Mouse (Mus musculus) midbrain, embryonic 12.5 days (tissue): ENCODE measurements around the gene Mettl24. TPM values are rescaled to one million over a fixed set of nuclear protein-coding genes. Genes with fewer than 3 reads are reported as not detected.
"Not testable (repeated sequence)": the region's sequence is repeated elsewhere in the genome, so short reads cannot be mapped to it uniquely, and the experiment has no call there.

Experiments used
- ATAC-seq: fragments of 200-750 bp; cut with Nextera tagmentation; 2 replicates; pipeline ENCODE4 v1.8.0; 2017; ENCODE audit warnings: low read depth, moderate TSS enrichment, moderate library complexity; ENCODE audit not compliant: low FRiP score
- H3K27ac ChIP-seq: fragments of 300-500 bp; sonication (generic); replicated peaks from 2 replicates; pipeline ENCODE4 v1.5.1; 2016; ENCODE audit warnings: mild to moderate bottlenecking
- H3K27me3 ChIP-seq: fragments of 300-500 bp; sonication (generic); 2 replicates; pipeline ENCODE4 v1.6.1; 2016; ENCODE audit warnings: mild to moderate bottlenecking
- H3K36me3 ChIP-seq: fragments of 300-500 bp; sonication (generic); 2 replicates; pipeline ENCODE4 v1.6.1; 2016
- H3K4me1 ChIP-seq: fragments of 300-500 bp; sonication (generic); 2 replicates; pipeline ENCODE4 v1.6.1; 2016
- H3K4me2 ChIP-seq: fragments of 300-500 bp; sonication (generic); replicated peaks from 2 replicates; pipeline ENCODE4 v1.6.1; 2016; ENCODE audit warnings: mild to moderate bottlenecking, moderate library complexity
- H3K4me3 ChIP-seq: fragments of 300-500 bp; sonication (generic); 2 replicates; pipeline ENCODE4 v1.5.1; 2016; ENCODE audit warnings: mild to moderate bottlenecking
- H3K9ac ChIP-seq: fragments of 300-500 bp; sonication (generic); replicated peaks from 2 replicates; pipeline ENCODE4 v1.6.1; 2016; ENCODE audit warnings: mild to moderate bottlenecking, moderate library complexity
- H3K9me3 ChIP-seq: fragments of 300-500 bp; sonication (generic); 2 replicates; pipeline ENCODE4 v1.6.1; 2016; ENCODE audit warnings: mild to moderate bottlenecking
- WGBS: fragments of 180-500 bp; shearing (Covaris S2); methylation state at CpG from one replicate; pipeline ENCODE4 v1.1.7; 2016; 5-methylcytosine and 5-hydroxymethylcytosine counted together
- polyA plus RNA-seq: library from polyadenylated mRNA; unstranded; fragments of >200 nt; fragmentation: Nextera tagmentation; extraction: Ambion mirVana; gene quantifications from 2 replicates; pipeline ENCODE4 v1.2.1, GENCODE M21; 2016

The Mettl24 gene
- polyA plus RNA-seq, 1 experiment from 2014 or later: 0.91 TPM

- Histone ChIP-seq H3K36me3 (no peaks in the 10 kb centered on the region), H3K4me1 (peaks cover 13% of the 10 kb centered on the region), H3K4me3 (no peak overlapping the region), H3K9ac (no peak overlapping the region), H3K4me2 (no peak overlapping the region), H3K27ac (peak overlapping the region; percentile 75), H3K9me3 (no peaks in the 10 kb centered on the region), H3K27me3 (no peaks in the 10 kb centered on the region)
- 38% methylated on average over 11 of the region's 11 CpGs for WGBS
- peak; percentile 93 for ATAC-seq
Measured at GRCm38 (mm10) chr10:40775151-40775550, 92.1 kb downstream of the Mettl24 start.

GRCm38 (mm10) chr10:40775655-40776054 is 92.6 kb downstream of the Mettl24 start:
- WGBS: 66% methylated on average over 4 of the region's 4 CpGs
- no peak overlapping the region for H3K9ac ChIP-seq
- peak; percentile 55; the same call in 1 of the 2 replicates for ATAC-seq
- H3K9me3 ChIP-seq: no peaks in the 10 kb centered on the region
- H3K36me3 ChIP-seq: no peaks in the 10 kb centered on the region
- no peak overlapping the region for H3K4me2 ChIP-seq
- H3K27ac ChIP-seq: peak overlapping the region; percentile 75
- H3K4me1 ChIP-seq: peaks cover 13% of the 10 kb centered on the region
- H3K27me3 ChIP-seq: no peaks in the 10 kb centered on the region
- no peak overlapping the region for H3K4me3 ChIP-seq

GRCm38 (mm10) chr10:40777171-40777570 is 94.1 kb downstream of the Mettl24 start:
- peaks cover 13% of the 10 kb centered on the region for H3K4me1 ChIP-seq
- no peaks in the 10 kb centered on the region for H3K27me3 ChIP-seq
- no peak overlapping the region for H3K27ac ChIP-seq
- H3K9ac ChIP-seq: no peak overlapping the region
- ATAC-seq: no peak
- 79% methylated on average over 2 of the region's 2 CpGs for WGBS
- H3K4me2 ChIP-seq: no peak overlapping the region
- H3K4me3 ChIP-seq: no peak overlapping the region
- H3K9me3 ChIP-seq: no peaks in the 10 kb centered on the region
- H3K36me3 ChIP-seq: no peaks in the 10 kb centered on the region

GRCm38 (mm10) chr10:40778472-40778871 is 95.4 kb downstream of the Mettl24 start:
- Histone ChIP-seq H3K4me1 (peaks cover 6% of the 10 kb centered on the region; the same call in 1 of the 2 replicates), H3K9me3 (no peaks in the 10 kb centered on the region), H3K4me2 (no peak overlapping the region), H3K4me3 (no peak overlapping the region), H3K36me3 (no peaks in the 10 kb centered on the region), H3K27ac (no peak overlapping the region), H3K27me3 (no peaks in the 10 kb centered on the region), H3K9ac (no peak overlapping the region)
- WGBS: 84% methylated on average over 4 of the region's 4 CpGs
- ATAC-seq: no peak

GRCm38 (mm10) chr10:40790406-40790805 is 107.3 kb downstream of the Mettl24 start:
- H3K4me3 ChIP-seq: no peak overlapping the region
- no peaks in the 10 kb centered on the region for H3K4me1 ChIP-seq
- no peak overlapping the region for H3K27ac ChIP-seq
- no peak overlapping the region for H3K4me2 ChIP-seq
- 0 out of 2 replicates have a peak, but pooled peaks cover 5% of the 10 kb centered on the region for H3K9me3 ChIP-seq
- no peak overlapping the region for H3K9ac ChIP-seq
- no peaks in the 10 kb centered on the region for H3K36me3 ChIP-seq
- ATAC-seq: no peak
- WGBS: 86% methylated on average over 3 of the region's 3 CpGs
- no peaks in the 10 kb centered on the region for H3K27me3 ChIP-seq

- WGBS: 85% methylated on average over 3 of the region's 3 CpGs
Measured at GRCm38 (mm10) chr10:40792115-40792514, 109.0 kb downstream of the Mettl24 start.

GRCm38 (mm10) chr10:40805221-40805620 is 122.1 kb downstream of the Mettl24 start:
- H3K27ac ChIP-seq: no peak overlapping the region
- no peaks in the 10 kb centered on the region for H3K9me3 ChIP-seq

More at GRCm38 (mm10) chr10:40792115-40792514, 109.0 kb downstream of the Mettl24 start:
- no peak overlapping the region for H3K9ac ChIP-seq
- H3K4me3 ChIP-seq: no peak overlapping the region
- ATAC-seq: no peak
- H3K4me2 ChIP-seq: no peak overlapping the region
- no peak overlapping the region for H3K27ac ChIP-seq
- H3K27me3 ChIP-seq: no peaks in the 10 kb centered on the region
- no peaks in the 10 kb centered on the region for H3K4me1 ChIP-seq
- 0 out of 2 replicates have a peak, but pooled peaks cover 3% of the 10 kb centered on the region for H3K9me3 ChIP-seq
- no peaks in the 10 kb centered on the region for H3K36me3 ChIP-seq

GRCm38 (mm10) chr10:40806221-40806620 is 123.1 kb downstream of the Mettl24 start:
- no peak for ATAC-seq
- no peaks in the 10 kb centered on the region for H3K27me3 ChIP-seq
- H3K9ac ChIP-seq: no peak overlapping the region
- no peak overlapping the region for H3K4me3 ChIP-seq
- H3K4me2 ChIP-seq: no peak overlapping the region
- no peak overlapping the region for H3K27ac ChIP-seq
- H3K4me1 ChIP-seq: no peaks in the 10 kb centered on the region
- 81% methylated on average over 4 of the region's 4 CpGs for WGBS
- no peaks in the 10 kb centered on the region for H3K36me3 ChIP-seq
- H3K9me3 ChIP-seq: no peaks in the 10 kb centered on the region

More at GRCm38 (mm10) chr10:40805221-40805620, 122.1 kb downstream of the Mettl24 start:
- Histone ChIP-seq H3K4me3 (no peak overlapping the region), H3K36me3 (no peaks in the 10 kb centered on the region), H3K27me3 (no peaks in the 10 kb centered on the region), H3K4me1 (no peaks in the 10 kb centered on the region), H3K9ac (no peak overlapping the region), H3K4me2 (no peak overlapping the region)
- WGBS: 82% methylated on average over 1 of the region's 1 CpGs
- ATAC-seq: no peak

GRCm38 (mm10) chr10:40809411-40809910 is 126.4 kb downstream of the Mettl24 start:
- not testable (repeated sequence) for H3K4me1 ChIP-seq, H3K36me3 ChIP-seq, ATAC-seq, H3K9ac ChIP-seq, H3K27me3 ChIP-seq, H3K4me3 ChIP-seq, H3K4me2 ChIP-seq, H3K27ac ChIP-seq, H3K9me3 ChIP-seq
- 27% methylated on average over 5 of the region's 5 CpGs for WGBS

GRCm38 (mm10) chr10:40813627-40814026 is 130.5 kb downstream of the Mettl24 start:
- H3K4me1 ChIP-seq: no peaks in the 10 kb centered on the region
- WGBS: 65% methylated on average over 4 of the region's 4 CpGs
- H3K27me3 ChIP-seq: no peaks in the 10 kb centered on the region
- no peaks in the 10 kb centered on the region for H3K9me3 ChIP-seq
- no peak for ATAC-seq
- H3K27ac ChIP-seq: no peak overlapping the region
- H3K9ac ChIP-seq: no peak overlapping the region
- H3K4me2 ChIP-seq: no peak overlapping the region
- no peaks in the 10 kb centered on the region for H3K36me3 ChIP-seq
- H3K4me3 ChIP-seq: no peak overlapping the region

GRCm38 (mm10) chr10:40816471-40816870 is 133.4 kb downstream of the Mettl24 start:
- ATAC-seq: no peak
- Histone ChIP-seq H3K9ac (no peak overlapping the region), H3K4me1 (no peaks in the 10 kb centered on the region), H3K36me3 (no peaks in the 10 kb centered on the region), H3K4me2 (no peak overlapping the region), H3K9me3 (no peaks in the 10 kb centered on the region), H3K27me3 (no peaks in the 10 kb centered on the region), H3K4me3 (no peak overlapping the region), H3K27ac (no peak overlapping the region)
- 61% methylated on average over 6 of the region's 6 CpGs for WGBS

DNA sequence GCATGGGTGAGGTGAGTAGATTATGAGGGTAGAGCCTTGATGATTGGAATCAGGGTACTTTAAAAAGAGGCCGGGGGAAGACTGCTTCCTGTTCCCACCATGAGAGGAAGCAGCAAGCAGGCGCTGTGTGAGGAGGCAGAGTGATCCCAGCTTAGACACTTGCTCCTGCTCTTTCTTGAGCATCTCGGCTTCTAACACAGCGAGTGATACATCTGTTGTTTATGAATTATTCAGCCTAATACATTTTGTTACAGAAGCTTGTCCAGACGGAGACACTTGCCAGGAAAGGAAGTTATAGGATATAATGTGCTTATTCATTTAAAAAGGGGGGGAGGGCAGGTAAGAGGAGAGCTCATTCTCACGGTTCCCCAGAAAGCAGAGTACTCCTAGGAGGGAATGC is 142.9 kb downstream of the Mettl24 start:
- WGBS: 83% methylated on average over 6 of the region's 6 CpGs
- Histone ChIP-seq H3K9ac (no peak overlapping the region), H3K27me3 (no peaks in the 10 kb centered on the region), H3K4me1 (no peaks in the 10 kb centered on the region), H3K4me3 (no peak overlapping the region), H3K4me2 (no peak overlapping the region), H3K36me3 (peaks cover 8% of the 10 kb centered on the region; the same call in 1 of the 2 replicates), H3K9me3 (no peaks in the 10 kb centered on the region), H3K27ac (no peak overlapping the region)
- no peak for ATAC-seq

GRCm38 (mm10) chr10:40827706-40828105 is 144.6 kb downstream of the Mettl24 start:
- no peak overlapping the region for H3K27ac ChIP-seq
- peaks cover 13% of the 10 kb centered on the region for H3K36me3 ChIP-seq
- WGBS: 91% methylated on average over 4 of the region's 4 CpGs

More at GRCm38 (mm10) chr10:40827706-40828105, 144.6 kb downstream of the Mettl24 start:
- no peak for ATAC-seq
- Histone ChIP-seq H3K4me2 (no peak overlapping the region), H3K4me3 (no peak overlapping the region), H3K4me1 (no peaks in the 10 kb centered on the region), H3K27me3 (no peaks in the 10 kb centered on the region), H3K9me3 (no peaks in the 10 kb centered on the region), H3K9ac (no peak overlapping the region)
